Mouse (Mus musculus) testis, adult 2 months (tissue): ENCODE data around the gene Pitpnm1.

Experiments used
- CTCF ChIP-seq: fragments of 200-500 bp; IDR thresholded peaks from 2 replicates; pipeline ENCODE4 v1.5.1; 2012; ENCODE audit warnings: low read depth, mild to moderate bottlenecking, inconsistent platforms, low read length, moderate library complexity; ENCODE audit not compliant: control insufficient read depth, insufficient read depth, insufficient replicate concordance
- POLR2A ChIP-seq: fragments of 200-500 bp; IDR thresholded peaks from 2 replicates; pipeline ENCODE4 v1.6.1; 2012; ENCODE audit warnings: low read depth, mild to moderate bottlenecking, inconsistent platforms, low read length, moderate library complexity; ENCODE audit not compliant: control insufficient read depth

GRCm38 (mm10) chr19:4102049-4102448 lies 2.3 kb downstream of the Pitpnm1 start:
- TF ChIP-seq POLR2A: no peak
- no peak for TF ChIP-seq CTCF
